Mouse (Mus musculus) liver, embryonic 15.5 days (tissue): ENCODE measurements at regions not wholly inside any gene's neighbourhood (a gene's known extent, or its start where the extent isn't known, plus 50 kb on each side); places are given as distances from the start of the nearest gene placed in this dataset.
A peak's percentile ranks its signal among the peaks of the same experiment; 100 is the strongest.

Experiments
- ATAC-seq: fragments of 200-750 bp; cut with Nextera tagmentation; 2 replicates; pipeline ENCODE4 v1.8.0; 2017; ENCODE audit warnings: moderate number of reproducible peaks, mild to moderate bottlenecking, moderate library complexity; ENCODE audit not compliant: insufficient read depth
- H3K27ac ChIP-seq: fragments of 300-500 bp; sonication (generic); replicated peaks from 2 replicates; pipeline ENCODE4 v1.5.1; 2015; ENCODE audit warnings: mild to moderate bottlenecking, inconsistent platforms
- H3K27me3 ChIP-seq: fragments of 300-500 bp; sonication (generic); 2 replicates; pipeline ENCODE4 v1.6.1; 2015; ENCODE audit warnings: mild to moderate bottlenecking, inconsistent platforms
- H3K36me3 ChIP-seq: fragments of 300-500 bp; sonication (generic); replicated peaks from 2 replicates; pipeline ENCODE4 v1.6.1; 2015; ENCODE audit warnings: moderate library complexity, mild to moderate bottlenecking, inconsistent platforms
- H3K4me1 ChIP-seq: fragments of 300-500 bp; sonication (generic); replicated peaks from 2 replicates; pipeline ENCODE4 v1.6.1; 2015; ENCODE audit warnings: inconsistent platforms
- H3K4me2 ChIP-seq: fragments of 300-500 bp; sonication (generic); 2 replicates; pipeline ENCODE4 v1.6.1; 2015; ENCODE audit warnings: moderate library complexity, mild to moderate bottlenecking, inconsistent platforms
- H3K4me3 ChIP-seq: fragments of 300-500 bp; sonication (generic); replicated peaks from 2 replicates; pipeline ENCODE4 v1.5.1; 2015; ENCODE audit warnings: mild to moderate bottlenecking, inconsistent platforms
- H3K9ac ChIP-seq: fragments of 300-500 bp; sonication (generic); 2 replicates; pipeline ENCODE4 v1.6.1; 2015; ENCODE audit warnings: moderate library complexity, mild to moderate bottlenecking, inconsistent platforms
- H3K9me3 ChIP-seq: fragments of 300-500 bp; sonication (generic); replicated peaks from 2 replicates; pipeline ENCODE4 v1.6.1; 2016; ENCODE audit warnings: inconsistent platforms
- WGBS: fragments of 180-500 bp; shearing (Covaris S2); methylation state at CpG from one replicate; pipeline ENCODE4 v1.1.7; 2015; ENCODE audit warnings: mixed read lengths; ENCODE audit not compliant: insufficient replicate concordance; 5-methylcytosine and 5-hydroxymethylcytosine counted together

DNA sequence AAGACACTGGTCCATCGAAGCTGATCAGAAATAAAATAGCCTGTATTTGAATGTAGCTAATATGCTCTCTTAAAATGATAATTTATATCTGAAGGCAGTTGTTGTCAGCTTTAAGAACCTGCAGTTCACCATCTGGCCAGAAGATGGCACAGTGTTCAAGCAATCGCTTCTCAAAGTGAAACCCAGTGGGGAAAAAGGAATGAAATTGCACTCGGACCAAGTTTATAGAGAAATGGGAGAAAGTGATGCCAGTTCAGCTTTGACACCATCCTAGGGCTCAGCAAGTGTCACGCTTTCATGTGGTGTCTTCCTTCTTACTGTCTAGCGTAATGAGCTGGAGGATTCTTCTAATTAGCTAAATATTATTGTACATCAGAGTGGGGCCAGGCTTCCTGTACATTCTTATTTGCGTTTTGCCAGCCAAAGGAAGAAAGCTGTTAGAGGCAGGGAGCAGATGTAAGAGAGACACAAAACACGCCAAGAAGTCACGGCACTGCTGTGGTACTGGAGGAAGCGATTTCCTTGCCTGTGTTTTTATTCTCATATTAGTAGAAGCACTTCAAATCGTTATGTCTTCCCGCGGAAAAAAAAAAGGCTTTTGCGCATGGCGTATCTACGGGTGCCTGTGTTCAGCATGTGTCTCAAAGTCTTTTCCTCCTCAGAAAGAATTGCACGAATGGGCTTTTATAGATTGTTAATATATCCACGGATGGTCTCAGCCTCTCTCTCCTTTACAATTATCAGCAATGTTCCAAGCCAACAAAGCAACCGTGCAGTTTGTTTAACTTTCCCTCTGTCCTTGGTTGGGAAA is 237.1 kb downstream of the Gm765 start:
- H3K9ac ChIP-seq = no peak overlapping the region

DNA sequence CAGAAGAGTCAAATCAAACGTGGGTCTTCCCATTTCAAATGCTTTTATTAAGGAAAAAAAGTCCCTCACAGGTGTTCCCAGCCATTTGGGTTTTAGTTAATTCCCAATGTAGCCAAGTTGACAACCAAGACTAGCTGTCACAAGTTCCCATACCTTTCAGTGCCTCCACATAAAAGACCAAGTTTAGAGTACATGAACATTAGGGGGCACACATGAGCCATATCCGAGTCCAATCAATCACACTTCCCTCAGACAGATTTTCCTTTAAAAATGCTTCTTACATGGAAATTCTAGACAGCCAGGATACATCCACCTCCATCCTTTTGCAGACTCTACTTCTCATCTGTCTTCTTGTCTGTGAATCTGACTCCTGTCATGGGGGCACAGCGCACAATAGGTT is 238.1 kb downstream of the Gm765 start:
- H3K4me2 ChIP-seq = no peak overlapping the region
- no peak for ATAC-seq
- WGBS = 35% methylated on average over 3 of the region's 3 CpGs
- no peak overlapping the region for H3K4me3 ChIP-seq
- H3K9ac ChIP-seq = no peak overlapping the region
- H3K27me3 ChIP-seq = no peaks in the 10 kb centered on the region
- H3K4me1 ChIP-seq = no peaks in the 10 kb centered on the region
- H3K36me3 ChIP-seq = no peaks in the 10 kb centered on the region
- no peaks in the 10 kb centered on the region for H3K9me3 ChIP-seq
- H3K27ac ChIP-seq = no peak overlapping the region

More for the DNA sequence above, 237.1 kb downstream of the Gm765 start:
- H3K4me2 ChIP-seq = peak overlapping the region; percentile 59
- peak overlapping the region; percentile 39 for H3K4me3 ChIP-seq
- ATAC-seq = no peak
- no peaks in the 10 kb centered on the region for H3K4me1 ChIP-seq
- H3K27ac ChIP-seq = no peak overlapping the region
- H3K36me3 ChIP-seq = no peaks in the 10 kb centered on the region
- 39% methylated on average over 18 of the region's 18 CpGs for WGBS
- no peaks in the 10 kb centered on the region for H3K27me3 ChIP-seq
- H3K9me3 ChIP-seq = no peaks in the 10 kb centered on the region

DNA sequence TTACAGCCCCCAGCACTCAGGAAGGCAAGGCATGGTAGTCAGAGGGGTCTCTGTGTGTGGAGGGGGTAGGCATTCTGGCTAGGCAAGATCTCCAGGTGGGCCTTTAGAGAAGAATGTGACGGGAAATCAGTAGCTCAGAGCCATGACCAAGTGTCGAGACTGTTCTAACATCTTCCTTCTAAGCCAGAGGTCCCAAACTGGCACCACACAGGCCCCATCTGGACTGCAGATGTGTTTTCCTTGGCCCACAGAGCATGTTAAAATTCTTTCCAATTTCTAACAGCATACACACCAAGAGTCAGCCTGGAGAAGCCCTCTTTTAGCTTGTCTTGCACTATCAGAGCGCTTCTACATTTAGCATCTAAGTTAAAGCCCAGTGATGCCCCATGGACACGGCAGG is 241.5 kb downstream of the Gm765 start:
- H3K27ac ChIP-seq = no peak overlapping the region
- no peaks in the 10 kb centered on the region for H3K9me3 ChIP-seq
- no peak overlapping the region for H3K4me3 ChIP-seq
- no peak overlapping the region for H3K4me2 ChIP-seq
- H3K36me3 ChIP-seq = no peaks in the 10 kb centered on the region
- ATAC-seq = no peak
- H3K9ac ChIP-seq = no peak overlapping the region
- H3K27me3 ChIP-seq = no peaks in the 10 kb centered on the region
- 73% methylated on average over 4 of the region's 4 CpGs for WGBS
- H3K4me1 ChIP-seq = no peaks in the 10 kb centered on the region

DNA sequence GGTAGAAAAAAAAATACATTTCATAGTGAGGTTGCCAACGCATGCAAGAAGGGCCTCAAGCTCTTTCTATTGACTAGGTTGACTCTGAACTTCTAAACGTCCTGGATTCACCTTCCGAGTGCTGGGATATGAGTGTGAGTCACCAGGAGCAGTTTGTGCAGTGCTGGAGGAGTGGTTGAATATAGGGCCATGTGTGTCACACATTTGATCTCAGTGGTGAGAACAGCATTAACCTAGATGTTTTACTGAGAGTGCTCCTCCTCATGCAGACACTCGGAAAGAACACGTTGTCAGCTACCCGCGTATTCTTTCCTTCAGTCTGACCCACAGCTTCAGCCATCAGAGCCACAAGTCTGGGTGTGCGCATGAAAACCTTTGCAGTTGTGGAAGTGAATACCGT is 243.4 kb downstream of the Gm765 start:
- 72% methylated on average over 9 of the region's 9 CpGs for WGBS
- Histone ChIP-seq H3K27me3 (no peaks in the 10 kb centered on the region), H3K27ac (no peak overlapping the region), H3K9me3 (no peaks in the 10 kb centered on the region), H3K4me1 (no peaks in the 10 kb centered on the region), H3K9ac (no peak overlapping the region), H3K4me2 (no peak overlapping the region), H3K36me3 (no peaks in the 10 kb centered on the region), H3K4me3 (no peak overlapping the region)
- no peak for ATAC-seq

DNA sequence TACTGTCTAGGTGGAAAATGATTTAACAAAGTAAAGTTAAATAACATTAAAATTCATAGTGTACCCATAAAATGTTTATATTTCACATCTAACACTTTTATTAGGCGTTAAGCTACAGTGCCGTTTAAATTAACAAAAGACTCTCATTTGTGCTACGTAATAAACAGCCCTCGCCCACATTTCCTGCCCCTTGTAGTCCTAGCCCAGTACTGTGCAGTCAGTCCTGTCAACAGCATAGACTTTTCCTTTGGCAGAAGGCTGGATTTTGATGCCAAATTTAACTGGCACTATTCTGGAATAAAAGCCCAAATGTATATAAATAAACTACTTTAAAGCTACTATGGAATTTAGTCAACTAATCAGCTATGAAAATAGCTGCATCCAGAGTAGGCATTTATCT is 247.3 kb downstream of the Gm765 start:
- Histone ChIP-seq H3K4me1 (no peaks in the 10 kb centered on the region), H3K4me2 (no peak overlapping the region), H3K4me3 (no peak overlapping the region), H3K27me3 (no peaks in the 10 kb centered on the region), H3K27ac (no peak overlapping the region), H3K9ac (no peak overlapping the region), H3K9me3 (no peaks in the 10 kb centered on the region), H3K36me3 (no peaks in the 10 kb centered on the region)
- WGBS = 72% methylated on average over 4 of the region's 4 CpGs
- ATAC-seq = no peak

DNA sequence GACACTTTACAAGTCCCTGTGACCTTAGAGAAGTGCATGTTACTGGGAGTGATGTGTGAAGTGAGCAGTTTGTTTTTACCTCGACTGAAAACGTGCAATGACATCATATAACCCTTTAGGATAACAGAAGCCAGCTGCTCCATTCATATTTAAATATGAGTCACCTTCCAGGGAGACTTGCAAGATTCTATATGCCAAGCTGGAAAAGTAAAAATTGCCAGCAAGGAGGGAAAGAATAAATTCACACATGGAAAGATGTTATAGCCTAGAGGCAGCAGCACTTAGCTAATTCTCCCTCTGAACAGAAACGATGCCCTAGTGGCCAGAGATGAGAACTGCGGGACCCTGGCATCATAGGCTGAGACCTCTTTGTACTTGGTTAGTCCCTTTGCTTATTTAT is 253.4 kb downstream of the Gm765 start:
- H3K27me3 ChIP-seq = no peaks in the 10 kb centered on the region
- no peak overlapping the region for H3K9ac ChIP-seq
- WGBS = 39% methylated on average over 4 of the region's 4 CpGs
- no peak overlapping the region for H3K27ac ChIP-seq
- no peak overlapping the region for H3K4me3 ChIP-seq
- no peaks in the 10 kb centered on the region for H3K9me3 ChIP-seq
- no peak overlapping the region for H3K4me2 ChIP-seq
- H3K36me3 ChIP-seq = no peaks in the 10 kb centered on the region
- no peak for ATAC-seq
- no peaks in the 10 kb centered on the region for H3K4me1 ChIP-seq

DNA sequence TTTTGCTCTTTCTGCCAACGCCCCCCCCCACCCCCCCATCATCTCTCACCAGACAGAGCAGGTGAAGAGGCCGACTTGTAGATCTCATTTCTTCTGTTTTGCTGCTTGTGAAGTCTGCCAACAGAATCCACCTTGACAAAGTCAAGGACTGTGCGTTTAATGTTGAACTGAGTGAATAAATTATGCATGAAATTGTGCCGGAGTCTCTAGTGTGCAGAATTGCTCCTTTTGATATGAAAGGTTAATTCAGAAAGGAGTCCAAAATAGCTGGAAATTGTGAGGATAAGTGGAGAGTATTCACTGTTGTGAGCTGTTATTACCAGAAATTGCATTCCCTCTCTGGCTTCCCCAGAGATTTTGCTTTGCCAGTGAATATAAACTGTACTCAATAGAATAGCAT is 262.5 kb downstream of the Gm765 start:
- WGBS = 59% methylated on average over 4 of the region's 4 CpGs

More for the DNA sequence above, 262.5 kb downstream of the Gm765 start:
- Histone ChIP-seq H3K4me1 (no peaks in the 10 kb centered on the region), H3K9me3 (no peaks in the 10 kb centered on the region), H3K4me3 (no peak overlapping the region), H3K27ac (no peak overlapping the region), H3K36me3 (no peaks in the 10 kb centered on the region), H3K27me3 (no peaks in the 10 kb centered on the region), H3K4me2 (no peak overlapping the region), H3K9ac (no peak overlapping the region)
- no peak for ATAC-seq
